ENCODE assay signal across 8 mouse cellular contexts in genomic region chr14:13284091-13284844, GRCm38 (mm10). TPM values are rescaled to one million over a fixed set of nuclear protein-coding genes. Genes with fewer than 3 reads are reported as not detected.
DNase-seq lines count a peak whose midpoint lies in the region; ATAC-seq lines count a peak whose summit lies in the region.

Synpr (plus strand) TSS chr14:13284780.

- WGBS in embryonic facial prominence, embryonic 11.5 days, result 10% methylated on average over 27 of the region's 27 CpGs
- 6% methylated on average over 27 of the region's 27 CpGs for WGBS in hindbrain, embryonic 14.5 days
- 8% methylated on average over 27 of the region's 27 CpGs for WGBS in limb, embryonic 10.5 days
- 10% methylated on average over 27 of the region's 27 CpGs for WGBS in neural tube, embryonic 15.5 days

- H3K9me3 ChIP-seq in embryonic facial prominence, embryonic 11.5 days (replicated peaks; ENCODE audit: control insufficient read depth, low read length), result no peaks in the 10 kb centered on the region
- H3K9me3 ChIP-seq in hindbrain, embryonic 14.5 days (ENCODE audit: control insufficient read depth, low read length), result no peaks in the 10 kb centered on the region
- H3K9me3 ChIP-seq in limb, embryonic 10.5 days (replicated peaks), result no peaks in the 10 kb centered on the region
- H3K9me3 ChIP-seq in neural tube, embryonic 15.5 days (replicated peaks), result no peaks in the 10 kb centered on the region

- H3K9ac ChIP-seq in embryonic facial prominence, embryonic 11.5 days (replicated peaks; ENCODE audit: low read length), result peak within 1 kb of the TSS; percentile 41
- H3K9ac ChIP-seq in hindbrain, embryonic 14.5 days, result peak within 1 kb of the TSS; percentile 52
- H3K9ac ChIP-seq in neural tube, embryonic 15.5 days (replicated peaks), result peak within 1 kb of the TSS; percentile 51

- H3K4me1 ChIP-seq in embryonic facial prominence, embryonic 11.5 days (ENCODE audit: control insufficient read depth, insufficient read depth, low read length), result no peaks in the 10 kb centered on the region; the same call in 1 of the 2 replicates
- H3K4me1 ChIP-seq in hindbrain, embryonic 14.5 days (replicated peaks; ENCODE audit: control insufficient read depth, insufficient read depth, low read length), result peaks cover 5% of the 10 kb centered on the region; the same call in 1 of the 2 replicates
- H3K4me1 ChIP-seq in limb, embryonic 10.5 days, result peaks cover 13% of the 10 kb centered on the region
- H3K4me1 ChIP-seq in neural tube, embryonic 15.5 days, result peaks cover 12% of the 10 kb centered on the region; the same call in 1 of the 2 replicates

- intact Hi-C loops in gastrocnemius, postnatal 36 days (cut with DNase I), result no loop called here

- no peaks in the 10 kb centered on the region for H3K27me3 ChIP-seq in embryonic facial prominence, embryonic 11.5 days (ENCODE audit: control insufficient read depth, insufficient read depth, low read length)
- H3K27me3 ChIP-seq in hindbrain, embryonic 14.5 days (ENCODE audit: control insufficient read depth, insufficient read depth, low read length), result no peaks in the 10 kb centered on the region
- peaks cover 13% of the 10 kb centered on the region; the same call in 1 of the 2 replicates for H3K27me3 ChIP-seq in limb, embryonic 10.5 days (ENCODE audit: low read depth, poor library complexity, severe bottlenecking)
- H3K27me3 ChIP-seq in neural tube, embryonic 15.5 days (replicated peaks), result no peaks in the 10 kb centered on the region

- no peaks in the 10 kb centered on the region for H3K36me3 ChIP-seq in embryonic facial prominence, embryonic 11.5 days (replicated peaks; ENCODE audit: control insufficient read depth, insufficient read depth, low read depth, low read length)
- no peaks in the 10 kb centered on the region for H3K36me3 ChIP-seq in hindbrain, embryonic 14.5 days (replicated peaks; ENCODE audit: control insufficient read depth, insufficient read depth)
- no peaks in the 10 kb centered on the region for H3K36me3 ChIP-seq in limb, embryonic 10.5 days
- H3K36me3 ChIP-seq in neural tube, embryonic 15.5 days, result no peaks in the 10 kb centered on the region

- no peak within 1 kb of the TSS for H3K27ac ChIP-seq in embryonic facial prominence, embryonic 11.5 days (replicated peaks; ENCODE audit: low read depth, low read length)
- no peak within 1 kb of the TSS for H3K27ac ChIP-seq in hindbrain, embryonic 14.5 days
- H3K27ac ChIP-seq in limb, embryonic 10.5 days, result peak within 1 kb of the TSS; percentile 70
- no peak within 1 kb of the TSS for H3K27ac ChIP-seq in neural tube, embryonic 15.5 days (replicated peaks)

- H3K4me2 ChIP-seq in embryonic facial prominence, embryonic 11.5 days (ENCODE audit: low read depth, low read length), result peak within 1 kb of the TSS; percentile 61
- H3K4me2 ChIP-seq in hindbrain, embryonic 14.5 days (replicated peaks), result peak within 1 kb of the TSS; percentile 92
- H3K4me2 ChIP-seq in neural tube, embryonic 15.5 days, result peak within 1 kb of the TSS; percentile 85

- peak; percentile 100 for ATAC-seq in embryonic facial prominence, embryonic 11.5 days (replicated peaks; ENCODE audit: insufficient number of reproducible peaks, low FRiP score, low TSS enrichment, low read depth)
- ATAC-seq in hindbrain, embryonic 14.5 days (ENCODE audit: low FRiP score), result peak; percentile 100
- ATAC-seq in neural tube, embryonic 15.5 days (ENCODE audit: low FRiP score), result peak; percentile 100

- H3K4me3 ChIP-seq in embryonic facial prominence, embryonic 11.5 days (ENCODE audit: low read depth, low read length), result peak within 1 kb of the TSS; percentile 34
- peak within 1 kb of the TSS; percentile 30 for H3K4me3 ChIP-seq in hindbrain, embryonic 14.5 days (replicated peaks; ENCODE audit: low read length)
- peak within 1 kb of the TSS; percentile 54 for H3K4me3 ChIP-seq in limb, embryonic 10.5 days
- peak within 1 kb of the TSS; percentile 44 for H3K4me3 ChIP-seq in neural tube, embryonic 15.5 days (replicated peaks)

- DNase-seq in gastrocnemius, postnatal 10 days, result peak; percentile 32
- DNase-seq in gastrocnemius, postnatal 36 days, result no peak
- peak; percentile 15 for DNase-seq in adrenal gland, adult 2 months
- peak; percentile 94 for DNase-seq in embryonic facial prominence, embryonic 11.5 days (ENCODE audit: low spot score)
- peak; percentile 78 for DNase-seq in hindbrain, embryonic 14.5 days (ENCODE audit: low spot score)
- peak; percentile 88 for DNase-seq in limb, embryonic 10.5 days (ENCODE audit: low spot score)
- no peak for DNase-seq in B cell, adult 2 months

RNA-seq across cellular contexts. Expression of gene Synpr, which starts in this region (rescaled TPM):
- total RNA-seq in gastrocnemius, postnatal 10 days (2021), result under 1 TPM; 0.23 to 0.45 TPM
- total RNA-seq in gastrocnemius, postnatal 36 days (2021), result not detected
- total RNA-seq in adrenal gland, adult 2 months (2021), result 10 to 100 TPM in 1 of 2 experiments, 1 to 10 TPM in 1; 5.0 to 13.9 TPM
- 1.8 TPM in 2 replicates for polyA plus RNA-seq in adrenal gland, adult 2 months (2012; rRNA removed)
- polyA plus RNA-seq in embryonic facial prominence, embryonic 11.5 days (2014; fragmentation: Nextera tagmentation; extraction: Ambion mirVana), result 5.1 and 6.4 TPM in 2 replicates
- polyA plus RNA-seq in hindbrain, embryonic 14.5 days (2014; fragmentation: Nextera tagmentation; extraction: Ambion mirVana), result 52.7 and 64.2 TPM in 2 replicates
- 0.65 and 1.7 TPM in 2 replicates for polyA plus RNA-seq in limb, embryonic 10.5 days (2016; fragmentation: Nextera tagmentation; extraction: Ambion mirVana)
- polyA plus RNA-seq in neural tube, embryonic 15.5 days (2015; fragmentation: Nextera tagmentation; extraction: Ambion mirVana), result 48.0 and 56.3 TPM in 2 replicates

Comparison
In these comparisons a context has a peak if more than half of its experiments do, and no peak if none do; other contexts are left out.
1. RNA of gene Synpr (total RNA-seq): 5.0 to 13.9 TPM in adrenal gland, adult 2 months; 0.23 to 0.45 TPM in gastrocnemius, postnatal 10 days and not detected in gastrocnemius, postnatal 36 days; every median in the first group is over 4 times any median in the second.
2. Peak in DNase-seq in gastrocnemius, postnatal 10 days; RNA of the gene not detected or under 1 TPM.
3. DNase-seq: peak in adrenal gland, adult 2 months (single experiment), embryonic facial prominence, embryonic 11.5 days (single experiment), hindbrain, embryonic 14.5 days (single experiment) and limb, embryonic 10.5 days (single experiment); none in gastrocnemius, postnatal 36 days (0 of 2) and B cell, adult 2 months (0 of 2).
4. Peak in every context shown above with its lines, with median percentiles within 50 percentile points of each other: ATAC-seq, H3K4me2 ChIP-seq, H3K4me3 ChIP-seq and H3K9ac ChIP-seq.